Mouse (Mus musculus) layer of hippocampus, adult 11-12 months (tissue): ENCODE results near the gene Cldn3.

ENCODE experiments used
- DNase-seq: peaks from one replicate; pipeline ENCODE4 v3.0.0; 2022; ENCODE audit warnings: low spot score

Gene Cldn3

GRCm38 (mm10) chr5:135035608-135036359 lies 49.8 kb downstream of the Cldn3 start:
- DNase-seq, result no peak
